Mouse (Mus musculus) mesoderm, embryonic 11.5 days (tissue): Measurements from ENCODE around the gene Tmprss13.
A peak's percentile ranks its signal among the peaks of the same experiment; 100 is the strongest.

Experiments
- DNase-seq: peaks from one replicate; pipeline ENCODE4 v3.0.0-alpha.2; 2012; ENCODE audit warnings: low read depth, low spot score

Tmprss13 gene

DNA sequence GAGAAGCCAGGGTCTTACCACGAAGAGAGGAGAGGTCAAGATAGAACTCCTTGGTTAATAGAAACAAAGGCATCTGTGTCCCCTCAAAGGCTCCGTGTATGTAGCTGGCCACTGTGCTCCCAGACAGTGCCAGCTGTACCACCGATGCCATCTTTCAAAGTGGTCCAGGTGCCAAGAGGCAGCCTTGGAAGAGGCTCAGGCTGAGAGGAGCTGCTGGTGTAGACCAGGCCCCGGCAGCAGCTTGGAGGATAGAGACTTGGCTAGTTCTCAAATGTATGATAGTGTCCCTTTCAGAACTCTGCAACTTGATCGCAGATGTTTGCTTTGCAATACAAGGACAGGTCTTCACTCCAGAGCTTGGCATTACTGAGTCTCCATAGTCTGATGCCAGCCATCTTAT lies 63.4 kb downstream of the Tmprss13 start:
- no peak for DNase-seq

DNA sequence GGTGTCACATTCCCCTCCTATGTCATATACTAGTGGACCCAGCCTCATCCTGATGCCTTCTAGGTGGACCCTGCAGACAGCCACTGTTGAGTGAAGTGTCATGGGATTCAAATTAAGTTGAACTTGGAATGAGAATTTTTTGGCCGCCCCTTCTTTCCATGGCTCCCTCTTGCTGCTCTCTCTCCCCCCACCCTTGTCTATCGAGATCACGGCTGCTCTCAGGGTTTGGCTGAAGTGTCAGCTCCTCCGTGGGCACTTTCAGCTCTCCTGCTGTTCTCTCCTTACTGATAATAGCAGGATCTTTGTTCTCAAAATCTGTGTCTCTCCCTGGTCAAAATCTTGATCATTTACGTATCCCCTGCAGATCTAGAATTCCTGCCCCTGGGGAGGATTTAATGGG lies 63.9 kb downstream of the Tmprss13 start:
- no peak for DNase-seq

DNA sequence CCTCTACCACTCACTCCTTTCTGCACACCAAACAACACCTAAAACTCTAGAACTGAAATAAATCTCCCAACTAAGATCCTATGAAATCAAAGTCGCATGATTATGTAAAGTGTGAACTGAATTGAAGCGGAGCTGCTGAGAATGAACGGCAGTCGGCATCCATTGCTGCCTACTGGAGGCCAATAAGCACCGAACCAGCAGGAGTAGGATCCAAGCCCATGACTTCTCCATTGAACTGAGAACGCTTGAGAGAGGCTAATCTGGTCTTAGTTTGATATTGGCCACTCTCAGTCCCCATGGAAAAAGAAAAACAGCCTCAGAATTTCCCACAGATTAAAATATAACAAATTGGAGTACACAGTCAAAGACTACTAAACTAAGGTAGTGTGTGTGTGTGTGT lies 65.0 kb downstream of the Tmprss13 start:
- no peak for DNase-seq

DNA sequence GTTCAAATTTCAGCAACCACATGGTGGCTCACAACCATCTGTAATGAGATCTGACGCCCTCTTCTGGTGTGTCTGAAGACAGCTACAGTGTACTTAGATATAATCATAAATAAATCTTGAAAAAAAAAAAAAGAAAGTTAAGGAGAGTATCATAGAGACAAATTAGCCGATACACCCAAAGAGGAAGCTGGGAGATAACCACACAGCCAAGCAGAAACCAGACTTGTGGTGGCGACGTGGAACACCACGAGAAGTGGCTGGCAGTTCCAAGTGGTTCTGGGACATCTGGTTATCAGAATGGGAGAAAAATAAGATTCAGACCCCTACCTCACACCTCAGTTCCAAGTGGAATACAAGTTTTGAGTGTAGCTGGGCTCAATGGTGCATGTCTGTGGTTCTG lies 67.8 kb downstream of the Tmprss13 start:
- DNase-seq = no peak

DNA sequence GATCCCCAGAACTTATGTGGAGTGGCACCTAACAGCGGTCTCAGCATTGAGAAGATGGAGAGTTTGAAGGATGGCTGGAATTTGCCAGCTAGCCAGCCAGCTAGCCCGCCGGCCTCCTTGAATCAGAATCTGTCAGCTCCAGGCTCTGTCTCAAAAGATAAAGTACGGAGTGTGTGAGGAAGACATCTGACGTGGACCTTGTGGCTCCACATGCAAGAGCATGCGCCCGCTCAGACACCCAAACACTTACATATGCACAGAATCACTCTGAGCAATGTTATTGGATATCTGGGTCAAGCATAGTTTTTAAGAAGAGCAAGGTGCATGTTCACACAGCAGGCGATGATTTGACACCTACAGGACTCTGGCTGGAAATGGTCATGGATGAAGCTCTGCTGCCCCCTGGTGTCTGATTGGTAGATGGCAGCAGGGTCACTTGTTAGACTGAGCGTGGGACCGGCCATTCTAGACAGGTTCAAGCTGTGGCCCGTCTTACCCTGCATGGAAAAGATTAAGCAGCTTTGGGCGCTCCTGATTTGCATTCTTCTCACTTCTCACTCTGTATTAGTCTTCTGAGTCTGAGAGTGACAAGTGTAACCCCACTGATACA lies 69.6 kb downstream of the Tmprss13 start:
- DNase-seq = peak; percentile 84

DNA sequence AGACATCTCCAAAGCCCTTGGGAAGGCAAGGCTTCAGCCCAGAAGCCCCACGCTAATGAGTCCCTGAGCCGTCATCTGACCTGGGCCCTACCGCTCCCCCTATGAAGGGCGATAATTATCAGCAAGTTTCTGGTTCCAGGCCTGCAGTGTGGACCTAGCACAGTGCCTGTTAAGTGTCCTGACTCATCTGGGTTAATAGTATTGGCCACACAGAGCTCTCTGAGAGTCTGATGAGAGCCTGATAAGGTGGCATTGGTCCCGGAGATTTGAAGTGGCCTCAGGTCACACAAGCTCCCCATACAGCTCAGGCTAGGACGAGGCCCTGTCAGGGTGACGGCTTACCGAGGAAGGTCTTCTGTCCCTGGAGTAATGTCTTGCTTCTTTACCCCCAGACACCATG lies 70.7 kb downstream of the Tmprss13 start:
- DNase-seq = no peak

DNA sequence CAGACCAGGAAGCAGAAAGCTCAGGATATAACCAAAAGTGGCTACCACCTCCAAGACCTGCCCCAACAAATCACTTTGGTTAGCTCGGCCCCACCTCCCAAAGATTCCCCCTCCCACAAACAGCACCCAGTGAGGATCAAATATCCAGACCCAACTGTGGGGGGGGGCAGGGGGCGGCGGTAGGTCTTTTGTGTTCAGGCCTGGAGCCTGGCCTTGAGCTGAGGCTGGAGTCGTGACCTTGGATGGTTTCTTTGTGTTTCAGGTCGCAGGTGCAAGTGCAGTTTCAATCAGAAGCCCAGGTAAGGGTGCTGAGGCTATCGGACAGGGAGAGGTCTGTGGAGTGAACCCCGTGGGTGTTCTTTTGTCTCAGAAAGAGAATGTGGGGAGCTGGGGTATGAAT lies 72.4 kb downstream of the Tmprss13 start:
- DNase-seq = no peak

DNA sequence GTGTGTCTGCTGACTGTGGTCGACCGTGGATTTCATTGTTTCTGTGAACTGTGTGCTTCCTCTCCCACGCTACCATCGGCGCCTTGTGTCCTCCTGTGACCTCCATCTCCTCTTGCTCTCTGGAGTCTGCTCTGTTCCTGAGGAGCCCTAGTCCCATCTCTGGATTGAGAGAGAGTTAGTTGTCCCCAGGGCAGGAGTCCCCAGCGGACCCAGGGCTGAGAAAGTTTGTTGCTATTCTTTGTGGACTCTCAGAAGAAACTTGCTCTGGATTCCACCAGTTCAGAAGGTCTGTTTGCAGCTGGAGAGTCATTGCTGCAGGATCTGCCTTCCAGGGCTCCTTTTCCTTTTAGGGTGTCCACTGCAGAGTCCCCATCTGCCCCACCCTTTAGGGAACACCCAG lies 76.3 kb downstream of the Tmprss13 start:
- DNase-seq = no peak

DNA sequence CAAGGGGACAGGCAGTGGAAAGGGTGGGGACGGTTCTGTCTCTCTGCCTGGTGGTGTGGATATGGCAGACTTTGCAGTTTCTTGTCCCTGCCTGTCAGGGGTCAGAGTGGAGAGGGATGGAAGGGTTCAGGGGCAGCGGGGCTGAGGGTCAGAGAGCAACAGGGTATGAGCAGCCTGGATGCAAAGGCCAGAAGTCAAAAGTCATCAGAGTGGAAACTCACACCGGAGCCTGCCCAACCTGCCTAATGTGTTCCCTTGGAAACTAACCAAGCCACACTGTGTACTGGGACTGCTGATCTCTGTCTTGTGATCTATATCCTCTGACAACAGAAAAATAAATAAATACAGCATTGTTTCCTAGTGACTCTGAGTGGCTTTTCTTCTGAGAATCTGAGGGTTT lies 76.9 kb downstream of the Tmprss13 start:
- DNase-seq = no peak
